Mouse (Mus musculus) lung, postnatal 14 days (tissue): Measurements from ENCODE around the gene Exoc2.

Experiments
- DNase-seq: peaks from one replicate; pipeline ENCODE4 v3.0.0; 2021

Gene Exoc2

GRCm38 (mm10) chr13:30764014-30764740 lies 209.7 kb downstream of the Exoc2 start:
- peak; percentile 60 for DNase-seq
